8 mouse cellular contexts compared by ENCODE assay signal in the genomic region with DNA sequence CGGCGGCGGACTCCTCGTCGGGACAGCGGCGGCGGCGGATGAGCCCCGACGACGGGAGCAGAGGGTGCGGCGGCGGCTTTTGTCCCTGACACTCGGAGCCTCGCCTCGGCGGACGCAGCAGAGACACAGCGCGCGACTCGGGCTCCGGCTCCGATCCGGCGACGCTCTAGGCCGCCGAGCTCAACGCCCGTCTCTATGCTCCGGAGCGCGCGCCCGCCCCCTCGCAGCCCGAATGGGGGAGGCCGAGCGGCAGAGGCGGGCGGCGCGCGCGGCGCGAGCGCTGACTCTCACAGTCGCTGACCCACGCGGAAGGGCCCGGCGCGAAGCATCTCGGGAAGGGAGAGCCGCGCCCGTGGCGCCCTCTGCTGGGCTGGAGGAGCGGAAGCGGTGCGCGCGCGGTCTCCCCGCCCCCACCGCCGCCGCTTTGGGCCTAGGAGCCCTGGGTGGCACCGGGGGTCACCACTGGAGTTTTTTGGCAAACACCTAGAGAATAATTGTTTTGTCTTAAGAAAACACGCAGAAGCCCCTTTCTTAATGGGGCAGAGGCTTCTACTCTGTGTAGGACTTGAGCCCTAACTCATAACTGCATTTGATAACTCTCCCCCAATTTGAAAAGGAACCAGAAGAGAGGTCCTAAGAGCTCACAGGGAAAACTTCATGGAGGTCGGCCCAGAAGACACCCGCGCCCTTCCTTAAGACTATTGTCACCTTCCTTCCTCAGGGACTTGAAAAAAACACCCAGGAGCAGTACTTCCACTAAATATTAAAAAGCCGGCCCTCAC. TPM values are rescaled to one million over a fixed set of nuclear protein-coding genes. Genes with fewer than 3 reads are reported as not detected.
DNase-seq lines count a peak whose midpoint lies in the region; ATAC-seq lines count a peak whose summit lies in the region.

Gene Ythdf2 (minus strand): TSS at position 351 of the 782 bp plus-strand sequence.

- H3K27ac ChIP-seq in hindbrain, embryonic 12.5 days = peak within 1 kb of the TSS; percentile 88

- peak within 1 kb of the TSS; percentile 76 for H3K4me2 ChIP-seq in hindbrain, embryonic 12.5 days (replicated peaks)

- ATAC-seq in hindbrain, embryonic 12.5 days (ENCODE audit: low FRiP score) = peak; percentile 98

- no peaks in the 10 kb centered on the region for H3K27me3 ChIP-seq in hindbrain, embryonic 12.5 days

- peak; percentile 99 for DNase-seq in Muller cell, postnatal 12 days (ENCODE audit: inconsistent ontology term)
- DNase-seq in cerebellum, adult 9-11 months = peak; percentile 96
- DNase-seq in frontal cortex, postnatal 10 days (ENCODE audit: low spot score in 2 of 2) = peak; percentile 92 to 97
- DNase-seq in layer of hippocampus, postnatal 14 days (ENCODE audit: low spot score in 2 of 2) = peak; percentile 95 to 97
- DNase-seq in lung, postnatal 14 days = peak; percentile 98
- DNase-seq in retina, adult 2 months (ENCODE audit: low read depth, low spot score) = peak; percentile 90
- DNase-seq in thymus, postnatal 36 days = peak; percentile 98

- peak within 1 kb of the TSS; percentile 100 for H3K9ac ChIP-seq in hindbrain, embryonic 12.5 days

- H3K4me1 ChIP-seq in hindbrain, embryonic 12.5 days = peaks cover 17% of the 10 kb centered on the region

- no peaks in the 10 kb centered on the region for H3K9me3 ChIP-seq in hindbrain, embryonic 12.5 days (replicated peaks)

- 1% methylated on average over 72 of the region's 78 CpGs for WGBS in hindbrain, embryonic 12.5 days

- H3K4me3 ChIP-seq in hindbrain, embryonic 12.5 days = peak within 1 kb of the TSS; percentile 100

- peaks cover 15% of the 10 kb centered on the region for H3K36me3 ChIP-seq in hindbrain, embryonic 12.5 days

RNA-seq across cellular contexts. Expression of gene Ythdf2, which starts in this region (rescaled TPM):
- polyA plus RNA-seq in hindbrain, embryonic 12.5 days (2016; fragmentation: Nextera tagmentation; extraction: Ambion mirVana) = 141 and 149 TPM in 2 replicates
- 10 to 100 TPM; 46.4 to 49.5 TPM for total RNA-seq in layer of hippocampus, postnatal 14 days (2021)

Comparison
In these comparisons a context has a peak if more than half of its experiments do, and no peak if none do; other contexts are left out.
1. Peak in every context shown above with its lines: DNase-seq, ATAC-seq, H3K4me3 ChIP-seq and H3K27ac ChIP-seq.